Mouse (Mus musculus): ENCODE data around the gene Rad23b.

- TF ChIP-seq CTCF (IDR thresholded peaks at IDR 0.05; ENCODE audit: control insufficient read depth, insufficient read depth, insufficient read length) (no peak), MAX (IDR thresholded peaks at IDR 0.05) (no peak), MYOG (IDR thresholded peaks at IDR 0.05; ENCODE audit: control insufficient read depth, extremely low read depth, insufficient read length) (no peak), MYOD1 (IDR thresholded peaks at IDR 0.05; ENCODE audit: control insufficient read depth, insufficient read length, low read depth) (no peak)
Measured at GRCm38 (mm10) chr4:55335030-55335770, 14.6 kb upstream of the Rad23b start.
